Mouse (Mus musculus) heart, embryonic 11.5 days (tissue): ENCODE measurements around the gene Pcbp2. TPM values are rescaled to one million over a fixed set of nuclear protein-coding genes. Genes with fewer than 3 reads are reported as not detected.

Experiments used
- ATAC-seq: fragments of 200-750 bp; cut with Nextera tagmentation; replicated peaks from 2 replicates; pipeline ENCODE4 v1.8.0; 2017; ENCODE audit warnings: moderate library complexity; ENCODE audit not compliant: insufficient number of reproducible peaks, low FRiP score, low TSS enrichment
- H3K27ac ChIP-seq: fragments of 300-500 bp; sonication (generic); 2 replicates; pipeline ENCODE4 v1.5.1; 2014; ENCODE audit warnings: mild to moderate bottlenecking, low read depth, low read length
- H3K27me3 ChIP-seq: fragments of 300-500 bp; sonication (generic); 2 replicates; pipeline ENCODE4 v1.6.1; 2014; ENCODE audit warnings: mild to moderate bottlenecking, low read length, mixed read lengths; ENCODE audit not compliant: control insufficient read depth, insufficient read depth
- H3K36me3 ChIP-seq: fragments of 300-500 bp; sonication (generic); 2 replicates; pipeline ENCODE4 v1.6.1; 2014; ENCODE audit warnings: mild to moderate bottlenecking, low read length, moderate library complexity, mixed read lengths; ENCODE audit not compliant: control insufficient read depth, insufficient read depth
- H3K4me1 ChIP-seq: fragments of 300-500 bp; sonication (generic); 2 replicates; pipeline ENCODE4 v1.6.1; 2014; ENCODE audit warnings: low read length; ENCODE audit not compliant: control insufficient read depth, insufficient read depth
- H3K4me2 ChIP-seq: fragments of 300-500 bp; sonication (generic); 2 replicates; pipeline ENCODE4 v1.6.1; 2014; ENCODE audit warnings: mild to moderate bottlenecking, moderate library complexity
- H3K4me3 ChIP-seq: fragments of 300-500 bp; sonication (generic); 2 replicates; pipeline ENCODE4 v1.5.1; 2014; ENCODE audit warnings: low read depth, low read length
- H3K9ac ChIP-seq: fragments of 300-500 bp; sonication (generic); 2 replicates; pipeline ENCODE4 v1.6.1; 2014; ENCODE audit warnings: mild to moderate bottlenecking, low read depth, low read length, moderate library complexity
- H3K9me3 ChIP-seq: fragments of 300-500 bp; sonication (generic); replicated peaks from 2 replicates; pipeline ENCODE4 v1.6.1; 2016; ENCODE audit warnings: low read length; ENCODE audit not compliant: control insufficient read depth
- WGBS: fragments of 180-500 bp; shearing (Covaris S2); extraction: QIAGEN DNeasy Blood & Tissue Kit; methylation state at CpG from one replicate; pipeline ENCODE4 v1.1.7; 2014; ENCODE audit not compliant: insufficient replicate concordance; 5-methylcytosine and 5-hydroxymethylcytosine counted together
- polyA plus RNA-seq: library from polyadenylated mRNA; unstranded; fragments of >200 nt; fragmentation: Nextera tagmentation; extraction: Ambion mirVana; gene quantifications from 2 replicates; pipeline ENCODE4 v1.2.1, GENCODE M21; 2014

Pcbp2 gene
- polyA plus RNA-seq, 1 experiment from 2014 or later: 213 TPM

GRCm38 (mm10) chr15:102513004-102513403 is 42.7 kb downstream of the Pcbp2 start:
- Histone ChIP-seq H3K36me3 (no peaks in the 10 kb centered on the region), H3K4me3 (no peak overlapping the region), H3K9ac (no peak overlapping the region), H3K27ac (no peak overlapping the region), H3K27me3 (no peaks in the 10 kb centered on the region), H3K9me3 (no peaks in the 10 kb centered on the region), H3K4me2 (no peak overlapping the region), H3K4me1 (peaks cover 37% of the 10 kb centered on the region)
- WGBS: 75% methylated on average over 3 of the region's 3 CpGs
- ATAC-seq: no peak

- Histone ChIP-seq H3K9ac (no peak overlapping the region), H3K36me3 (no peaks in the 10 kb centered on the region), H3K27me3 (no peaks in the 10 kb centered on the region), H3K9me3 (no peaks in the 10 kb centered on the region), H3K4me1 (peaks cover 38% of the 10 kb centered on the region), H3K4me2 (no peak overlapping the region), H3K4me3 (no peak overlapping the region), H3K27ac (no peak overlapping the region)
- ATAC-seq: no peak
- WGBS: 88% methylated on average over 2 of the region's 2 CpGs
These were observed 44.9 kb downstream of the Pcbp2 start for GRCm38 (mm10) chr15:102515261-102515660.

GRCm38 (mm10) chr15:102515791-102516190 is 45.5 kb downstream of the Pcbp2 start:
- no peak for ATAC-seq
- peak overlapping the region; percentile 65 for H3K4me3 ChIP-seq
- H3K27me3 ChIP-seq: no peaks in the 10 kb centered on the region
- H3K27ac ChIP-seq: no peak overlapping the region
- H3K9ac ChIP-seq: no peak overlapping the region; the same call in 1 of the 2 replicates
- H3K4me2 ChIP-seq: peak overlapping the region; percentile 80
- 58% methylated on average over 4 of the region's 4 CpGs for WGBS
- peaks cover 42% of the 10 kb centered on the region for H3K4me1 ChIP-seq
- no peaks in the 10 kb centered on the region for H3K36me3 ChIP-seq
- no peaks in the 10 kb centered on the region for H3K9me3 ChIP-seq

- peak overlapping the region; percentile 96 for H3K27ac ChIP-seq
These were observed 46.0 kb downstream of the Pcbp2 start for GRCm38 (mm10) chr15:102516293-102516692.

GRCm38 (mm10) chr15:102516728-102517404 is 46.5 kb downstream of the Pcbp2 start, which contains the start of gene Map3k12:
TSS of gene Map3k12 (minus strand) at chr15:102517064.
- Histone ChIP-seq H3K4me2 (peak within 1 kb of the TSS; percentile 80), H3K27ac (peak within 1 kb of the TSS; percentile 96), H3K9ac (peak within 1 kb of the TSS; percentile 76), H3K36me3 (peaks cover 5% of the 10 kb centered on the region; the same call in 1 of the 2 replicates), H3K4me1 (peaks cover 32% of the 10 kb centered on the region), H3K4me3 (peak within 1 kb of the TSS; percentile 65), H3K9me3 (no peaks in the 10 kb centered on the region), H3K27me3 (no peaks in the 10 kb centered on the region)
- WGBS: under 1% methylated on average over 42 of the region's 43 CpGs
- no peak for ATAC-seq

More at GRCm38 (mm10) chr15:102516293-102516692, 46.0 kb downstream of the Pcbp2 start:
- 0 out of 2 replicates have a peak, but pooled peaks cover 1% of the 10 kb centered on the region for H3K36me3 ChIP-seq
- H3K9ac ChIP-seq: peak overlapping the region; percentile 76
- H3K27me3 ChIP-seq: no peaks in the 10 kb centered on the region
- peaks cover 38% of the 10 kb centered on the region for H3K4me1 ChIP-seq
- peak overlapping the region; percentile 65 for H3K4me3 ChIP-seq
- ATAC-seq: no peak
- H3K9me3 ChIP-seq: no peaks in the 10 kb centered on the region
- peak overlapping the region; percentile 80 for H3K4me2 ChIP-seq
- 1% methylated on average over 12 of the region's 12 CpGs for WGBS

GRCm38 (mm10) chr15:102517631-102517975 is 47.3 kb downstream of the Pcbp2 start:
- Histone ChIP-seq H3K4me3 (peak overlapping the region; percentile 65), H3K9ac (peak overlapping the region; percentile 76), H3K27ac (peak overlapping the region; percentile 96), H3K9me3 (no peaks in the 10 kb centered on the region), H3K27me3 (no peaks in the 10 kb centered on the region), H3K36me3 (peaks cover 5% of the 10 kb centered on the region; the same call in 1 of the 2 replicates), H3K4me2 (peak overlapping the region; percentile 80), H3K4me1 (peaks cover 25% of the 10 kb centered on the region)
- ATAC-seq: no peak; the same call in 1 of the 2 replicates
- WGBS: 0% methylated on average over 10 of the region's 10 CpGs

GRCm38 (mm10) chr15:102517976-102518858 is 47.9 kb downstream of the Pcbp2 start, which contains the start of gene Tarbp2:
TSS of gene Tarbp2 (plus strand) at chr15:102518192.
- under 1% methylated on average over 60 of the region's 60 CpGs for WGBS
- Histone ChIP-seq H3K4me2 (peak within 1 kb of the TSS; percentile 80), H3K9ac (peak within 1 kb of the TSS; percentile 94), H3K27me3 (no peaks in the 10 kb centered on the region), H3K4me1 (peaks cover 25% of the 10 kb centered on the region), H3K27ac (peak within 1 kb of the TSS; percentile 96), H3K9me3 (no peaks in the 10 kb centered on the region), H3K36me3 (peaks cover 5% of the 10 kb centered on the region; the same call in 1 of the 2 replicates), H3K4me3 (peak within 1 kb of the TSS; percentile 65)
- peak; percentile 93 for ATAC-seq

GRCm38 (mm10) chr15:102518859-102519201 is 48.5 kb downstream of the Pcbp2 start:
- no peak for ATAC-seq
- WGBS: 16% methylated on average over 9 of the region's 9 CpGs
- Histone ChIP-seq H3K9me3 (no peaks in the 10 kb centered on the region), H3K4me3 (peak overlapping the region; percentile 65), H3K9ac (peak overlapping the region; percentile 94), H3K4me2 (peak overlapping the region; percentile 80), H3K36me3 (peaks cover 5% of the 10 kb centered on the region; the same call in 1 of the 2 replicates), H3K4me1 (peaks cover 25% of the 10 kb centered on the region), H3K27ac (peak overlapping the region; percentile 96), H3K27me3 (no peaks in the 10 kb centered on the region)
